19 mouse cellular contexts compared by ENCODE assay signal in genomic region chrX:140531356-140531755, GRCm38 (mm10).
DNase-seq lines count a peak whose midpoint lies in the region; ATAC-seq and TF ChIP-seq lines count a peak whose summit lies in the region.
"Had no signal": no experiment of that assay in that cellular context is flagged by ENCODE, and none has a peak within 500 bp of the region (broad histone marks: within the 10 kb centered on the region; RNA-seq: fewer than 3 reads in every experiment).

No protein-coding gene starts in this region.

- no peak overlapping the region for H3K4me2 ChIP-seq in liver, embryonic 12.5 days
- no peak overlapping the region for H3K4me2 ChIP-seq in liver, postnatal 0 days (ENCODE audit: low read depth, low read length)
- no peak overlapping the region for H3K4me2 ChIP-seq in intestine, embryonic 16.5 days (ENCODE audit: low read depth, low read length)
- H3K4me2 ChIP-seq in stomach, postnatal 0 days (replicated peaks; ENCODE audit: low read depth): no peak overlapping the region
- H3K4me2 ChIP-seq: embryonic facial prominence, embryonic 13.5 days; forebrain, embryonic 13.5 days; heart, embryonic 12.5 days; hindbrain, embryonic 14.5 days had no signal

- TF ChIP-seq EP300 in liver, postnatal 0 days (IDR thresholded peaks at IDR 0.05; ENCODE audit: low read depth): no peak
- no peak for TF ChIP-seq EP300 in stomach, postnatal 0 days (optimal IDR thresholded peaks at IDR 0.05)

- no peak overlapping the region for H3K9ac ChIP-seq in liver, embryonic 12.5 days
- H3K9ac ChIP-seq in liver, postnatal 0 days (replicated peaks): no peak overlapping the region
- H3K9ac ChIP-seq in intestine, embryonic 16.5 days (ENCODE audit: low read depth, low read length): no peak overlapping the region
- H3K9ac ChIP-seq in stomach, postnatal 0 days (ENCODE audit: low read length): no peak overlapping the region
- H3K9ac ChIP-seq: embryonic facial prominence, embryonic 13.5 days; forebrain, embryonic 13.5 days; forebrain, postnatal 0 days; heart, embryonic 12.5 days; hindbrain, embryonic 14.5 days had no signal

- DNase-seq in liver, postnatal 0 days: no peak
- no peak for DNase-seq in stomach, postnatal 0 days (ENCODE audit: low spot score)
- DNase-seq in embryo, embryonic 11 days: no peak
- DNase-seq in lung, postnatal 10 days: no peak
- DNase-seq: adrenal gland, adult 8-10 months; adrenal gland, postnatal 36 days; cerebellum, adult 9-10 months; cerebellum, postnatal 25 days; forebrain, postnatal 0 days; gastrocnemius, postnatal 14 days; heart, adult 2 months had no signal

- H3K9me3 ChIP-seq in liver, embryonic 12.5 days (replicated peaks): no peaks in the 10 kb centered on the region
- no peaks in the 10 kb centered on the region for H3K9me3 ChIP-seq in liver, postnatal 0 days (ENCODE audit: low read length)
- H3K9me3 ChIP-seq in intestine, embryonic 16.5 days (ENCODE audit: control insufficient read depth, low read length): no peaks in the 10 kb centered on the region
- H3K9me3 ChIP-seq in stomach, postnatal 0 days (ENCODE audit: control insufficient read depth, low read length): no peaks in the 10 kb centered on the region
- H3K9me3 ChIP-seq: embryonic facial prominence, embryonic 13.5 days; forebrain, embryonic 13.5 days; heart, embryonic 12.5 days; hindbrain, embryonic 10.5 days had no signal

- H3K4me1 ChIP-seq in liver, embryonic 12.5 days: peaks cover 22% of the 10 kb centered on the region
- H3K4me1 ChIP-seq in liver, postnatal 0 days (ENCODE audit: insufficient read depth): peaks cover 7% of the 10 kb centered on the region
- no peaks in the 10 kb centered on the region for H3K4me1 ChIP-seq in intestine, embryonic 16.5 days (ENCODE audit: control insufficient read depth, insufficient read depth, low read length)
- H3K4me1 ChIP-seq in stomach, postnatal 0 days (replicated peaks; ENCODE audit: control insufficient read depth, insufficient read depth): no peaks in the 10 kb centered on the region
- H3K4me1 ChIP-seq: forebrain, embryonic 13.5 days; hindbrain, embryonic 10.5 days had no signal

- H3K36me3 ChIP-seq in liver, embryonic 12.5 days: no peaks in the 10 kb centered on the region
- H3K36me3 ChIP-seq in liver, postnatal 0 days (replicated peaks; ENCODE audit: insufficient read depth, low read length): no peaks in the 10 kb centered on the region
- H3K36me3 ChIP-seq in intestine, embryonic 16.5 days (ENCODE audit: control insufficient read depth, insufficient read depth, low read length): no peaks in the 10 kb centered on the region
- H3K36me3 ChIP-seq in stomach, postnatal 0 days (ENCODE audit: control insufficient read depth, insufficient read depth, low read length): no peaks in the 10 kb centered on the region
- H3K36me3 ChIP-seq: embryonic facial prominence, embryonic 13.5 days; heart, embryonic 12.5 days; hindbrain, embryonic 10.5 days had no signal

- peaks cover 24% of the 10 kb centered on the region; the same call in 1 of the 2 replicates for H3K27me3 ChIP-seq in liver, embryonic 12.5 days (replicated peaks)
- no peaks in the 10 kb centered on the region for H3K27me3 ChIP-seq in liver, postnatal 0 days (ENCODE audit: insufficient read depth, low read length)
- no peaks in the 10 kb centered on the region for H3K27me3 ChIP-seq in intestine, embryonic 16.5 days (replicated peaks; ENCODE audit: control insufficient read depth, insufficient read depth, low read length)
- H3K27me3 ChIP-seq in stomach, postnatal 0 days (ENCODE audit: control insufficient read depth, insufficient read depth, low read length): no peaks in the 10 kb centered on the region
- H3K27me3 ChIP-seq: heart, embryonic 12.5 days had no signal

- no peak overlapping the region for H3K4me3 ChIP-seq in liver, embryonic 12.5 days
- H3K4me3 ChIP-seq in liver, postnatal 0 days (ENCODE audit: low read depth, low read length): no peak overlapping the region
- no peak overlapping the region for H3K4me3 ChIP-seq in intestine, embryonic 16.5 days (ENCODE audit: low read length)
- H3K4me3 ChIP-seq in stomach, postnatal 0 days (ENCODE audit: low read depth, low read length): no peak overlapping the region
- H3K4me3 ChIP-seq: embryonic facial prominence, embryonic 13.5 days; forebrain, embryonic 13.5 days; heart, adult 2 months; heart, embryonic 12.5 days; hindbrain, embryonic 10.5 days had no signal

- no peak for TF ChIP-seq CTCF in liver, postnatal 0 days (IDR thresholded peaks at IDR 0.05; ENCODE audit: low read depth)
- TF ChIP-seq CTCF in stomach, postnatal 0 days (IDR thresholded peaks at IDR 0.05; ENCODE audit: low read depth): no peak

- WGBS in liver, embryonic 12.5 days (ENCODE audit: insufficient replicate concordance): 60% methylated on average over 2 of the region's 2 CpGs
- 76% methylated on average over 2 of the region's 2 CpGs for WGBS in liver, postnatal 0 days (ENCODE audit: insufficient replicate concordance)
- WGBS in intestine, embryonic 16.5 days: 50% methylated on average over 2 of the region's 2 CpGs
- 58% methylated on average over 2 of the region's 2 CpGs for WGBS in stomach, postnatal 0 days

- no peak overlapping the region for H3K27ac ChIP-seq in liver, embryonic 12.5 days
- no peak overlapping the region for H3K27ac ChIP-seq in liver, postnatal 0 days (ENCODE audit: low read depth)
- H3K27ac ChIP-seq in intestine, embryonic 16.5 days (ENCODE audit: low read length): no peak overlapping the region
- H3K27ac ChIP-seq in stomach, postnatal 0 days (replicated peaks): no peak overlapping the region
- H3K27ac ChIP-seq: embryonic facial prominence, embryonic 13.5 days; forebrain, embryonic 13.5 days; heart, adult 2 months; hindbrain, embryonic 10.5 days; hindbrain, embryonic 14.5 days had no signal

- ATAC-seq in liver, embryonic 12.5 days: peak; percentile 24; the same call in 1 of the 2 replicates
- no peak for ATAC-seq in liver, postnatal 0 days
- ATAC-seq in CD4-positive, CD25-positive, alpha-beta regulatory T cell, adult 4 months: peak; percentile 60
- peak; percentile 61; the same call in 1 of the 2 replicates for ATAC-seq in intestine, embryonic 16.5 days
- ATAC-seq in stomach, postnatal 0 days (ENCODE audit: low FRiP score, low TSS enrichment): peak; percentile 15; the same call in 1 of the 2 replicates
- ATAC-seq: forebrain, embryonic 13.5 days; forebrain, postnatal 0 days had no signal
